Mouse (Mus musculus) liver, postnatal 0 days (tissue): ENCODE results near the gene Abat. TPM values are rescaled to one million over a fixed set of nuclear protein-coding genes. Genes with fewer than 3 reads are reported as not detected.

Experiments used
- ATAC-seq: fragments of 200-750 bp; cut with Nextera tagmentation; 2 replicates; pipeline ENCODE4 v1.8.0; 2017; ENCODE audit warnings: mild to moderate bottlenecking, moderate library complexity
- DNase-seq: peaks from one replicate; pipeline ENCODE4 v3.0.0-alpha.2; 2016
- H3K27ac ChIP-seq: fragments of 300-500 bp; sonication (generic); 2 replicates; pipeline ENCODE4 v1.5.1; 2014; ENCODE audit warnings: antibody characterized with exemption, moderate library complexity, mild to moderate bottlenecking, low read depth
- H3K27me3 ChIP-seq: fragments of 300-500 bp; sonication (generic); 2 replicates; pipeline ENCODE4 v1.6.1; 2014; ENCODE audit warnings: low read length, control low read depth, mixed read lengths; ENCODE audit not compliant: insufficient read depth
- H3K36me3 ChIP-seq: fragments of 300-500 bp; sonication (generic); replicated peaks from 2 replicates; pipeline ENCODE4 v1.6.1; 2014; ENCODE audit warnings: mild to moderate bottlenecking, control low read depth, low read length, moderate library complexity, mixed read lengths; ENCODE audit not compliant: insufficient read depth
- H3K4me1 ChIP-seq: fragments of 300-500 bp; sonication (generic); 2 replicates; pipeline ENCODE4 v1.6.1; 2014; ENCODE audit warnings: antibody characterized with exemption, mild to moderate bottlenecking, control low read depth; ENCODE audit not compliant: insufficient read depth
- H3K4me2 ChIP-seq: fragments of 300-500 bp; sonication (generic); 2 replicates; pipeline ENCODE4 v1.6.1; 2014; ENCODE audit warnings: low read depth, mild to moderate bottlenecking, low read length, moderate library complexity, mixed read lengths
- H3K4me3 ChIP-seq: fragments of 300-500 bp; sonication (generic); 2 replicates; pipeline ENCODE4 v1.5.1; 2014; ENCODE audit warnings: low read depth, low read length
- H3K9ac ChIP-seq: fragments of 300-500 bp; sonication (generic); replicated peaks from 2 replicates; pipeline ENCODE4 v1.6.1; 2014; ENCODE audit warnings: mild to moderate bottlenecking, moderate library complexity
- H3K9me3 ChIP-seq: fragments of 300-500 bp; sonication (generic); 2 replicates; pipeline ENCODE4 v1.6.1; 2016; ENCODE audit warnings: mild to moderate bottlenecking, control low read depth, low read length, mixed read lengths
- CTCF ChIP-seq: sonication (generic); IDR thresholded peaks from 2 replicates; pipeline ENCODE4 v1.5.1; 2016; ENCODE audit warnings: antibody characterized with exemption, low read depth
- EP300 ChIP-seq: IDR thresholded peaks from 2 replicates; pipeline ENCODE4 v1.6.1; 2016; ENCODE audit warnings: antibody characterized with exemption, low read depth, mild to moderate bottlenecking
- WGBS: fragments of 180-500 bp; shearing (Covaris S2); extraction: QIAGEN DNeasy Blood & Tissue Kit; methylation state at CpG from one replicate; pipeline ENCODE4 v1.1.7; 2014; ENCODE audit not compliant: insufficient replicate concordance; 5-methylcytosine and 5-hydroxymethylcytosine counted together
- polyA plus RNA-seq: library from polyadenylated mRNA; unstranded; fragments of >200 nt; fragmentation: Nextera tagmentation; extraction: Ambion mirVana; gene quantifications from 2 replicates; pipeline ENCODE4 v1.2.1, GENCODE M21; 2015

Gene Abat
- polyA plus RNA-seq, 1 experiment from 2014 or later, result 37.8 TPM

- peaks cover 75% of the 10 kb centered on the region for H3K36me3 ChIP-seq
- TF ChIP-seq CTCF (no peak), EP300 (no peak)
- H3K4me3 ChIP-seq, result no peak overlapping the region
- H3K4me1 ChIP-seq, result peaks cover 5% of the 10 kb centered on the region; the same call in 1 of the 2 replicates
- 82% methylated on average over 6 of the region's 6 CpGs for WGBS
- no peak overlapping the region for H3K9ac ChIP-seq
- DNase-seq (no peak), ATAC-seq (no peak)
- H3K27me3 ChIP-seq, result no peaks in the 10 kb centered on the region
- H3K27ac ChIP-seq, result no peak overlapping the region
- no peak overlapping the region for H3K4me2 ChIP-seq
- H3K9me3 ChIP-seq, result no peaks in the 10 kb centered on the region
These were observed 141.9 kb downstream of the Abat start for GRCm38 (mm10) chr16:8655108-8655507.

DNA sequence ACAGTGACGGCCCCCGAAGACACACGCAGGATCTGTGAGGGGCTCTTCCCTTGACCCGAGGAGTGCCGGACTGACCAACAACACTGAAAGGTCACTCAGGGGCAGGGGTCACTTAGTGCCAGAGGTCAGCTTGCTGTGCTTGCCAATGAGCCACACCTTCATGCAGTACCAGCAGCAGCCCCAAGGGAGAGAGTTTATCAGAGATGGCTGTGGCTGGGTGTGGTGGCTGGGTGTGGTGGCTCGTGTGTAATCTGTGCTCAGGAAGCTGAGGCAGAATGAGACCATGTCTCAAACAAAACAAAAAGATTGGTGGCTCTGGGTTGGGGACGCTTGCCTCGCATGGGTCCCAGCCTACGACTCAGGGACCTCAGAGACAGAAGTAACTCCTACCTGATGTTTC lies 142.4 kb downstream of the Abat start:
- WGBS, result 63% methylated on average over 9 of the region's 9 CpGs
- Histone ChIP-seq H3K36me3 (peaks cover 78% of the 10 kb centered on the region), H3K4me1 (peaks cover 5% of the 10 kb centered on the region; the same call in 1 of the 2 replicates), H3K27ac (no peak overlapping the region), H3K9me3 (no peaks in the 10 kb centered on the region), H3K27me3 (no peaks in the 10 kb centered on the region), H3K4me3 (no peak overlapping the region), H3K9ac (no peak overlapping the region), H3K4me2 (no peak overlapping the region)
- ATAC-seq, result peak; percentile 62
- DNase-seq, result peak; percentile 68
- TF ChIP-seq EP300 (no peak), CTCF (peak; percentile 63)

DNA sequence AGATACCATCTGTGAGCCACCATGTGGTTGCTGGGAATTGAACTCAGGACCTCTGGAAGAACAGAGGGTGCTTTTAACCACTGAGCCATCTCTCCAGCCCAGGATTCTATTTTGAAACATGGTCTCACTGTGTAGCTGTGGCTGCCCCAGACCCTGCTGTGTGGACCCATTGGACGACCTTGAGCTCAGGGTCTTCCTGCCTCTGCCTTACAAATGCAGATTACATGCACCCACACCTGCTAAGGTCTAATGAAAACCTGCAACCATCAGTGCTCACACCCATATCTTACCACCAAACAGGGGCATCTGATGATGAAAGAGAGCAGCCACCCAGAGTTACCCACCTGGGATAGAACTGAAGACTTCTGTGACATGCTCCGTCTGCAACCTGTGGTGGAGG lies 143.0 kb downstream of the Abat start:
- Histone ChIP-seq H3K36me3 (peaks cover 79% of the 10 kb centered on the region), H3K4me3 (no peak overlapping the region), H3K4me2 (no peak overlapping the region), H3K4me1 (peaks cover 5% of the 10 kb centered on the region; the same call in 1 of the 2 replicates), H3K27me3 (no peaks in the 10 kb centered on the region), H3K9me3 (no peaks in the 10 kb centered on the region), H3K27ac (no peak overlapping the region), H3K9ac (no peak overlapping the region)
- no peak for DNase-seq
- WGBS, result 79% methylated on average over 2 of the region's 2 CpGs
- no peak for ATAC-seq
- TF ChIP-seq CTCF, result no peak
- no peak for TF ChIP-seq EP300

DNA sequence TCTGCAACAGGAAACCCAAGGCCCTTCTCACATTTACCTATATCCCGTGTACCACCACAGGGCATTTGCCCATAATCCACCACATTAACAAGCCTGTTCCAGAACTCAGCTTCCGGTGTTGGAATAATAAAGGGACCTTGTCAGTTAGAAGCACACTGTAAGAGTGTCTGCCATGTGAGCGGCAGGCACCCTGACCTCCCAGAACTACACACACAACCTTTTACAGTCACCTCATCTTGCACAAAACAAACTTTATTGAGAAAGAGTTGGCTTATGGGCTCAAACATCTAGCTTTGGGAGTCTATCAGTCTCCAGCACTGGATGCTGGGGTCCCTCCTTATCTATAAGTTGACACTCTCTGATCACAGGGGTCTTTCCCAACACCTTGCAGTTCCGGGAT lies 145.1 kb downstream of the Abat start:
- Histone ChIP-seq H3K4me3 (no peak overlapping the region), H3K27ac (no peak overlapping the region), H3K4me2 (no peak overlapping the region), H3K4me1 (peaks cover 5% of the 10 kb centered on the region; the same call in 1 of the 2 replicates), H3K36me3 (peaks cover 83% of the 10 kb centered on the region), H3K9ac (no peak overlapping the region), H3K9me3 (no peaks in the 10 kb centered on the region), H3K27me3 (no peaks in the 10 kb centered on the region)
- ATAC-seq (peak; percentile 19; the same call in 1 of the 2 replicates), DNase-seq (no peak)
- WGBS, result 80% methylated on average over 4 of the region's 4 CpGs
- TF ChIP-seq EP300 (no peak), CTCF (no peak)

DNA sequence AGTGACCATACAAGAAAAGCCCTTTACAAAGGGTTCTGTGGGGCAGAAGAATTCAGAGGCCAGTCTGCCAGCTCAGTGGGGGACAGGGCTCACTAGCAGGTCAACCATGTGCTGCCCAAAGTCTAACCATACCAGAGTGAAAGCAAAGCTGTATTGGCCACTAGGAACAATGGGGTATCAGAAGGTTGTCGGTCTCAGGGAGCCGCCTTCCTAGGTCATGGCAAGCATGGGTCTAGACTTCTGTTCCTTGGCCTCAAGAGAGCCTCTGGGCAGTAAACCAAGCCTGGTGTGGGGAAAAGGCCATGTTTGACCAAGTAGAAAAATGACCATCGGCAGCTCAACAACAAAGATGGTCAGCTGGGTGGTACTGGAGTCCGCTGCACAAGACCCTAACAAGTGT lies 145.5 kb downstream of the Abat start:
- TF ChIP-seq CTCF (no peak), EP300 (no peak)
- peaks cover 83% of the 10 kb centered on the region for H3K36me3 ChIP-seq
- WGBS, result 91% methylated on average over 4 of the region's 4 CpGs

DNA sequence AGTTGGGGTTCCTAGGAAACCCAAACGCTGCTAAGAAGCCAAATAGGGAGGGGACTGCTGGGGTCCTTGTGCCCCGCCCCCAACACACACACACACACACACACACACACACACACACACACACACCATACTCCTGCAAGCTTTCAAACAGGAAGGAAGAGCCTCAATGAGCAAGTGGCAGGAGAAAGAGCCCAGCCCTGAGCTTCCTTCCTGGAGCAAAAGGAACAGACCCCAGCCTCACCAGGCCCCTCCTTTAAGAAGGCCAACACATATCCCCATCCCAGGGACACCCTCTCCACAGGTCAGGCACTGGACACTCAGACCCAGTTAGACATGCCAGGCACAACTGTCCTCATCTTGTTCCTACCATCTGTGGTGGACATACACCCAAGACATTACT lies 149.8 kb downstream of the Abat start:
- peaks cover 76% of the 10 kb centered on the region for H3K36me3 ChIP-seq
- 0 out of 2 replicates have a peak, but pooled peaks have one; percentile 4 for ATAC-seq

More for the DNA sequence above, 145.5 kb downstream of the Abat start:
- H3K9me3 ChIP-seq, result no peaks in the 10 kb centered on the region
- no peak overlapping the region for H3K4me2 ChIP-seq
- no peak overlapping the region for H3K4me3 ChIP-seq
- ATAC-seq (0 out of 2 replicates have a peak, but pooled peaks have one; percentile 9), DNase-seq (no peak)
- H3K9ac ChIP-seq, result no peak overlapping the region
- H3K27me3 ChIP-seq, result no peaks in the 10 kb centered on the region
- no peak overlapping the region for H3K27ac ChIP-seq
- H3K4me1 ChIP-seq, result peaks cover 5% of the 10 kb centered on the region; the same call in 1 of the 2 replicates

More for the DNA sequence above, 149.8 kb downstream of the Abat start:
- Histone ChIP-seq H3K4me2 (no peak overlapping the region), H3K4me1 (peaks cover 24% of the 10 kb centered on the region), H3K4me3 (no peak overlapping the region), H3K9me3 (no peaks in the 10 kb centered on the region), H3K27me3 (no peaks in the 10 kb centered on the region), H3K9ac (no peak overlapping the region), H3K27ac (no peak overlapping the region)
- no peak for TF ChIP-seq CTCF
- TF ChIP-seq EP300, result no peak
- no peak for DNase-seq
- WGBS, result 55% methylated on average over 2 of the region's 2 CpGs
